Mouse (Mus musculus) E14TG2a.4 (cell line): ENCODE results near the gene Rbfox1.

Experiments used
- H3K27me3 ChIP-seq: 2 replicates; pipeline ENCODE4 v1.6.1; 2014; ENCODE audit warnings: low read length, control low read depth; ENCODE audit not compliant: insufficient read depth
- H3K36me3 ChIP-seq: 2 replicates; pipeline ENCODE4 v1.6.1; 2014; ENCODE audit warnings: low read length, control low read depth; ENCODE audit not compliant: insufficient read depth
- H3K4me1 ChIP-seq: replicated peaks from 2 replicates; pipeline ENCODE4 v1.6.1; 2014; ENCODE audit warnings: low read depth, low read length, control low read depth
- H3K4me3 ChIP-seq: replicated peaks from 2 replicates; pipeline ENCODE4 v1.5.1; 2014; ENCODE audit warnings: mild to moderate bottlenecking, low read length
- H3K9me3 ChIP-seq: 2 replicates; pipeline ENCODE4 v1.6.1; 2014; ENCODE audit warnings: low read length, control low read depth
- CTCF ChIP-seq: conservative IDR thresholded peaks from 2 replicates; pipeline ENCODE4 v1.5.1; 2014; ENCODE audit warnings: low read length
- NANOG ChIP-seq: IDR thresholded peaks from 2 replicates; pipeline ENCODE4 v1.6.1; 2014; ENCODE audit warnings: borderline replicate concordance, low read length, mixed read lengths
- POU5F1 ChIP-seq: IDR thresholded peaks from 2 replicates; pipeline ENCODE4 v1.6.1; 2014; ENCODE audit warnings: low read length, borderline replicate concordance

Rbfox1 gene

DNA sequence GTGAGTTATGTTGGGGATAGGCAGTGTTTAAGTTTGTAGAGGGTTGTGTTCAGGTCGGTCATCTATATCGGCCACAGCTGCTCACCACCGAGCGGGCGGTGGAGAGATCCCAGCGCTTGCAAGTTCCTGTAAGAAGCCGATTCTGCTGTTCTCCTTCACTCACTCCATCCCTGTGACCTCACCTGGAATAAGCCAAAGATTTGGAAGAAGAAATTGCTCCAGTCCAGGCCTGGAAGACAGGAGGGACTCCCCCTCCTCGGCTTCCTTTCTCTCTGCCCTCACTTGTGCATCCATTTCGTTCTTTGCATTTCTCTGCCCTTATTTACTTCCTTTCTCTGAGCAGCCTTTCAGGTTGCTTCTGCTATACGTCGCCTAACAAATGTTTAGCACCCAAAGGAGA lies 465.1 kb downstream of the Rbfox1 start:
- Histone ChIP-seq H3K4me3 (no peak overlapping the region), H3K36me3 (no peaks in the 10 kb centered on the region), H3K9me3 (no peaks in the 10 kb centered on the region), H3K27me3 (peaks cover 44% of the 10 kb centered on the region), H3K4me1 (peaks cover 14% of the 10 kb centered on the region; the same call in 1 of the 2 replicates)
- no peak for TF ChIP-seq NANOG
- TF ChIP-seq CTCF = no peak
- no peak for TF ChIP-seq POU5F1

DNA sequence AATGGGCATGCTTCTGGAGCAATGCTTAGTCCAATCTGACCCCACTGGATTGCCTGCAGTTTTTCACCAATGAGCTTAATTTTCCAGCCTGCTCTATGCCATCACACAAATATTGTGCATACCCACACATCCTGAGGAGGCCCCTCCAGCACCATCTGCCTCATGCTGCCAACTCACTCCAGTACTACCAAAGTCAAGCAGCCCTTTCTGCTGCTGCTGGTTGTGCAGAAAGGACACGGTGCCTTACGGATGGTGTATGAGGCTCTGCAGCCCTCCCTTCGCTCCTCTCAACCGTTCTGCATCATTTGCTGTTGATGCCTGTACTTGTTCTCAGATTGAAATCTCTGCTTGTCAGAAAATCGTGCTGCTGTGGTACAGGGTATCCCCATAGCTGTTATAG lies 468.0 kb downstream of the Rbfox1 start:
- no peak overlapping the region for H3K4me3 ChIP-seq
- no peaks in the 10 kb centered on the region for H3K9me3 ChIP-seq
- H3K4me1 ChIP-seq = peaks cover 12% of the 10 kb centered on the region; the same call in 1 of the 2 replicates
- no peak for TF ChIP-seq CTCF
- TF ChIP-seq POU5F1 = no peak
- TF ChIP-seq NANOG = no peak
- H3K27me3 ChIP-seq = peaks cover 27% of the 10 kb centered on the region
- H3K36me3 ChIP-seq = no peaks in the 10 kb centered on the region

DNA sequence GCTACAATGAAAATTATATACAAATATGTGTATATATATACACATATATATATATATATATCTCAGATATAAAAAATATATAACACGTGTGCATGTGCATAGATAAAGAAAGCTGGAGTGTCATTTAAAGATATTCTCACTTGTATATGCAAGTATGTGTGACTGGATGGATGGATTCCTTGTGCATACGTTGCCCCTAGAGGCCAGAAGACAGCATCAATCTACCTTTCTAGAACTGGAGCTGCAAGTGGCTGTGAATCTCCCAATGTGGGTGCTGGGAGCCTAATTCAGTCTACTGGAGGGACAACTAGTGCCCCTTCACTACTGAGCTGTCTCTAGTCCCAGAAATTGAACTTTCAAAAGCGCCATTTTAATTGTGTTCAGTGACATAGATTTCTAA lies 471.8 kb downstream of the Rbfox1 start:
- TF ChIP-seq CTCF (no peak; the same call in 1 of the 2 replicates), NANOG (no peak), POU5F1 (no peak)
- Histone ChIP-seq H3K27me3 (no peaks in the 10 kb centered on the region; the same call in 1 of the 2 replicates), H3K4me3 (no peak overlapping the region), H3K4me1 (no peaks in the 10 kb centered on the region), H3K36me3 (no peaks in the 10 kb centered on the region), H3K9me3 (no peaks in the 10 kb centered on the region)

DNA sequence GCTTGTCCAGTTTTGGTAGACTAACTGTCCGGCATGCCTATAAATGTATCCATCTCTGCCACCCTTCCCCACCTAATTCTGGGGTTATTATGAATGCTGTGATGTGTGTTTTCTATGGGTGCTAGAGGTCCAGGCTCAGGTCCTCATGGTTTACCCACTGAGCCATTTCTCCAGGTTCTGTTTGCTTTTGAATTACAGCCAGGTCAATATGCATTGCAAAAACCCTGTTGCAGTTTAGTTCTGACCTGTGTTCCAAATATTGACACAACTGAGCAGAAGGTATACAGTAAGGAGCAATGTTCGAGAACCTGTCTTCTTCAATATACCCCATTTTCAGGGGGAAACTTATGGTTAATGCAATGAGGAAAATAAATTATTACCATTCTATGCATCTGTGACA lies 480.6 kb downstream of the Rbfox1 start:
- Histone ChIP-seq H3K4me1 (no peaks in the 10 kb centered on the region), H3K4me3 (no peak overlapping the region), H3K36me3 (no peaks in the 10 kb centered on the region), H3K9me3 (no peaks in the 10 kb centered on the region), H3K27me3 (no peaks in the 10 kb centered on the region)
- TF ChIP-seq POU5F1 (no peak), NANOG (no peak), CTCF (no peak)

DNA sequence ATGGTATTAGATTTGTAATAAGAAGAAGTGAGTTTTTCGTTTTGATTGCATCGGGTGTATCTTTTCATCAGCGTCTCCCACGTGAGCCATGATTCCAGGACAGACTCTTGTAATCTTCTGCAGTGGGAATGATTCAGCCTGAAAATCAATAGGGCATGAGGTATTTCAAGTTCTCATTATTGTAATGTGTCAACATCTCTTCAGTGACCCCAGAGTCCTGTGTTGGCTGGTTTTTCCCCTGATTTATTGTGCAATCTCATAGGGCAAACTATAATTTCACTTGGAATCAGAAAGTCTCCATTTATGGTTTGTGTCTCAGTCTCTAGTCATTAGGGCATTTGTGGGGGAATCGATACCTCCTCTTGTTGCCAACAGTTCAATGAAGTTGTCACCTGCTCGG lies 481.5 kb downstream of the Rbfox1 start:
- H3K27me3 ChIP-seq = no peaks in the 10 kb centered on the region
- no peaks in the 10 kb centered on the region for H3K9me3 ChIP-seq
- H3K36me3 ChIP-seq = no peaks in the 10 kb centered on the region
- no peak overlapping the region for H3K4me3 ChIP-seq
- H3K4me1 ChIP-seq = no peaks in the 10 kb centered on the region
- TF ChIP-seq POU5F1 (no peak), CTCF (no peak), NANOG (no peak)

DNA sequence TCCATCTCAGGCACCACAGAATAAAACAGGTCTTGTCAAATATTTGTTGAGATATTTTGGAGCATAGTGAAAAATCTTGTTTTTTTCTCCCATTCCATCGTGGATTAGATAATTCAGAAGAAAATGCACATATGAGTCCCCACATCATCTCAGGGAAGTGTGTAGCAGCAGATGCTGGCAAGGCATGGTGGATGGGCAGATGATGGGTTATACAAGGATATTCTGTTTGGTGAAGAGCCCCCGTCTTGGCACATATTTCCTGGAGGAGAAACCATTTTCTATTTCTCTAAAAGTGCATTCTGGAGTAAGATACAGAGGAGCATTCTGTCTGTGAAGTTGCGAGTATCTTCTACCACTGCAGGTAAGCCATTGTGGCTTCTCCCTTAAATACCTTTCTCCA lies 495.8 kb downstream of the Rbfox1 start:
- no peaks in the 10 kb centered on the region for H3K36me3 ChIP-seq
- H3K27me3 ChIP-seq = no peaks in the 10 kb centered on the region
- H3K4me3 ChIP-seq = no peak overlapping the region
- TF ChIP-seq POU5F1 (no peak), CTCF (no peak), NANOG (no peak)
- H3K4me1 ChIP-seq = no peaks in the 10 kb centered on the region
- no peaks in the 10 kb centered on the region for H3K9me3 ChIP-seq

DNA sequence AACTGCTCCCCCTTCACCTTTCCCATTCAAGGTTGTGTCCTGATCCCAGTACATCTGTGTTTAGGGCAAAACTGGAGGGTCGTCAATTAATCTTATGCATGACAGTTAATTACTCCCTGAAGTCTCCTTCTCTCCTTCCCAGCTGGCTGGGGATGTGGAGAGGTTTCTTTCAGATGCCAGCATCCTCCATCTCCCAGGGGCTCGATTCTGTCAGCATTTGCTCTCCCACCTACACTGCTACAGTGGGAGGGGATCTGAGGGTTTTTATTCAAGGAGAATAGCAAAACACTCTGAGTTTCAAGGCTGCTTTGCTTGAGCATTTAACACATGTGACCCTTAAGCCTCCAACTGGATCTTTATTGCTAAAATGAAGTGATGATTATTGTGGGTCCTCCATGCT lies 496.4 kb downstream of the Rbfox1 start:
- H3K27me3 ChIP-seq = no peaks in the 10 kb centered on the region
- no peaks in the 10 kb centered on the region for H3K9me3 ChIP-seq
- no peaks in the 10 kb centered on the region for H3K36me3 ChIP-seq
- no peaks in the 10 kb centered on the region for H3K4me1 ChIP-seq
- TF ChIP-seq NANOG (no peak), CTCF (no peak), POU5F1 (no peak)
- H3K4me3 ChIP-seq = no peak overlapping the region

DNA sequence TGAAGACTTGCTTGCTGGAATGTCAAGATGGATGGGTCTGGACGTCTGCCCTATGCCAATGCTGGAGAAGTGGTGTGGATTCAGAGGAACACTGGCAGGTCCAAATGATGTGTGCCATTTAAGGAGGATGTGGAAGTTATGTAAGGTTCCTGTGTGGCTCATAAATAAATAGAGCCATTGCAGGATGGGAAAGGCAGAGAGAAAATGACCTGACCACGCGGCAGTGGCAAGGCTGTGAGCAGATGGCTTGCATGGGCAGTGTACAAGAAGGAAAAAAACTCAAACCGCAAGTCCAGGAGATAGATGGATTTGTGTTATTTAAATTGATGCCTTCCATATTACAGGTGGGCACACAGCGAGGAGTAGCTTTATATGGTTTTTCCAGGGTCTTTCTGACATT lies 497.6 kb downstream of the Rbfox1 start:
- no peaks in the 10 kb centered on the region for H3K4me1 ChIP-seq
- no peak overlapping the region for H3K4me3 ChIP-seq
- no peaks in the 10 kb centered on the region for H3K27me3 ChIP-seq
- TF ChIP-seq POU5F1 (no peak), CTCF (no peak), NANOG (no peak)
- H3K36me3 ChIP-seq = no peaks in the 10 kb centered on the region
- H3K9me3 ChIP-seq = no peaks in the 10 kb centered on the region

DNA sequence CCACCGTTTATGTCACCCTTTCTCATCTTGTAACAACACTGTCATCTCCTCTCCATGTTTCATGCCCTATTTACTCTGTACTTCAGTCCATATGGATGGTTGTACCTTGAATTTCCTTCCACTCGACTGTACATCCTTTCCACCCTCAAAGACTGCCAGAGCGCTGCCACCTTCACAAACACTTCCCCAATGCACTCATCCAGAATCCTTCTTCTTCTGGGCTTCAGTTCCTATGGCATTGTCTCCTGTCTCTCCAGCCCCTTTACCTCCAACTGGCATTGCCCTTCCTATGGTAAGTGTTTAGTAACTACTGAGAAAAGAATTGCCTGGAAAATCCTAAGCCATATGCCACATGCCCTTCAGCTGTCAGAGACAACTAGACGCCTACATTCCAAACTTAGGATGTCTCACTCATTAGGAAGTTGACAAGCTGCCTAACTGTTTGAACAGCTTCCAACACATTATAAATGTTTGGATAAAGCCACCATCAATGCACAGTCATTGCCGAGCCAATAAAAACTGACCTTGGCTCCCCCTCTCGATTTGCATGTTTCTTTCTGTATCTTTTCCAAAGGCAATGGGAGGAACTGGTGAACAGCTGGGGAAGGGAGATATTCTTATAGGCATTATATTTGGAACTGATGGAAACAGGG lies 505.2 kb downstream of the Rbfox1 start:
- no peaks in the 10 kb centered on the region for H3K27me3 ChIP-seq
- no peaks in the 10 kb centered on the region for H3K36me3 ChIP-seq
- TF ChIP-seq NANOG = no peak
- no peak for TF ChIP-seq CTCF
- no peak for TF ChIP-seq POU5F1
- no peaks in the 10 kb centered on the region for H3K9me3 ChIP-seq
- H3K4me1 ChIP-seq = no peaks in the 10 kb centered on the region
- H3K4me3 ChIP-seq = no peak overlapping the region
